Mouse (Mus musculus) heart, postnatal 36 days (tissue): ENCODE measurements at regions not wholly inside any gene's neighbourhood (a gene's known extent, or its start where the extent isn't known, plus 50 kb on each side); places are given as distances from the start of the nearest gene placed in this dataset.

Experiments
- DNase-seq, 2 experiments: peaks; one replicate each; pipeline ENCODE4 v3.0.0; 2021 to 2022
- intact Hi-C: fragments of 180-260 bp; cut with DNase I; formaldehyde crosslinking; loops from one replicate; pipeline ENCODE4 v1.15.1; 2025

GRCm38 (mm10) chr8:17602861-17603260 is 1375.2 kb downstream of the Defb40 start:
- intact Hi-C loops = no loop called here
- no peak for DNase-seq

- intact Hi-C loops = no loop called here
- no peak for DNase-seq
Observed at GRCm38 (mm10) chr8:17598736-17599135, 1379.3 kb downstream of the Defb40 start.

- no peak for DNase-seq
- intact Hi-C loops = no loop called here
Observed at GRCm38 (mm10) chr8:17596559-17596958, 1381.5 kb downstream of the Defb40 start.

GRCm38 (mm10) chr8:17594607-17595006 is 1383.4 kb downstream of the Defb40 start:
- no peak for DNase-seq
- intact Hi-C loops = no loop called here

- intact Hi-C loops = no loop called here
- no peak for DNase-seq
Observed at GRCm38 (mm10) chr8:17590135-17590534, 1387.9 kb downstream of the Defb40 start.

GRCm38 (mm10) chr8:17588189-17588588 is 1389.9 kb downstream of the Defb40 start:
- DNase-seq = no peak
- intact Hi-C loops = no loop called here

GRCm38 (mm10) chr8:17587261-17587861 is 1390.7 kb downstream of the Defb40 start:
- no peak for DNase-seq
- intact Hi-C loops = no loop called here
